Mouse (Mus musculus): ENCODE measurements at regions not wholly inside any gene's neighbourhood (a gene's known extent, or its start where the extent isn't known, plus 50 kb on each side); places are given as distances from the start of the nearest gene placed in this dataset.

DNA sequence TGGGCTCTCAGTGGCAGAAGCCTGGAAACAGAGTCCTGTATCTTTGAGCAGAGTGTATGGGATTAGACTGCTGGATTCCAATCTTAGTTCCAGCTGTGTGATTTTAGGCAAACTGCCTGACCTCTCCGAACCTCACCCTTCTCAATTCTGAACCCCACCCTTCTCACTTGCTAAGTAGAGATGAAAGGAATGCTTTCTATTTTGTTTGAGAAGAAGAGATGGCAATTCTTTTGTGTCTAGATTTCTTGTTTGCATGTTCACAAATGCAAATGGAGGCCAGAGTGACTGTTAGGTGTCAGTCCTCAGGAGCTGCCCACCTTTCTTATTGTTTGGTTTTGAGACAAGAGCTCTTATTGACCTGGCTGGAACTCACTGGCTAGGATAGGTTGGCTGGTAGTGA lies 561.1 kb downstream of the 1810013L24Rik start:
- DNase-seq (ENCODE audit: low read depth in 3 of 3, low spot score in 3 of 3), result no peak
- 56% methylated on average over 1 of the region's 1 CpGs for WGBS (ENCODE audit: insufficient replicate concordance)

DNA sequence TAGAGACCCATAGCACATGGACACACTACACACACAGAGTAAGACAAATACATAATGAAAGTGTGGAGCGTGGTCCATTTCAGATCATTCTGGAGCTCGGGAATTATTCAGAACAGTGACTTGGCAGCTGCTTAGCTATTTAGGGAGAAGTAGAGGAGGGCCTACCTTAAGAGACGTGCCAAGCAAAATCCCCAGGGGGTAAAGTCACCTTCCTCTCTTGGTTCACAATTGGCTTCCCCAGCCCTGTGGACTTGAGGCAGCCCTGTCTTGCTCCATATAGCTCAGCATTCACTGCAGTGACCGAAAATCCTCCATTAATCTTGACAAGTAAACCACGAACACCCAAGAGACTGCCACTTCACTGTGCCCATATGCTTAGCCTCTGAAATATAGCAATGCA lies 574.8 kb downstream of the 1810013L24Rik start:
- Histone ChIP-seq H3K4me2 (ENCODE audit: low read depth) (no peak overlapping the region), H3K36me3 (replicated peaks; ENCODE audit: control insufficient read depth, insufficient read depth, low read depth) (no peaks in the 10 kb centered on the region), H3K4me3 (ENCODE audit: insufficient read depth in 1 of 2, low read depth in 2 of 2, low read length in 2 of 2) (no peak overlapping the region), H3K27ac (no peak overlapping the region), H3K9ac (replicated peaks) (no peak overlapping the region), H3K4me1 (replicated peaks; ENCODE audit: control insufficient read depth in 2 of 2, insufficient read depth in 2 of 2, low read length in 1 of 2) (no peaks in the 10 kb centered on the region), H3K9me3 (ENCODE audit: control insufficient read depth, low read length) (no peaks in the 10 kb centered on the region), H3K27me3 (ENCODE audit: control insufficient read depth, insufficient read depth, low read length) (no peaks in the 10 kb centered on the region)
- no peak for TF ChIP-seq CTCF (IDR thresholded peaks at IDR 0.05; ENCODE audit: low read depth)
- DNase-seq (ENCODE audit: low read depth in 3 of 3, low spot score in 3 of 3), result no peak
- no peak for ATAC-seq (ENCODE audit: insufficient read depth)
- 52% methylated on average over 5 of the region's 5 CpGs for WGBS (ENCODE audit: insufficient replicate concordance)

More for the DNA sequence above, 561.1 kb downstream of the 1810013L24Rik start:
- Histone ChIP-seq H3K36me3 (replicated peaks; ENCODE audit: control insufficient read depth, insufficient read depth, low read depth) (no peaks in the 10 kb centered on the region), H3K4me1 (replicated peaks; ENCODE audit: control insufficient read depth in 2 of 2, insufficient read depth in 2 of 2, low read length in 1 of 2) (no peaks in the 10 kb centered on the region), H3K9ac (replicated peaks) (no peak overlapping the region), H3K27ac (no peak overlapping the region), H3K27me3 (ENCODE audit: control insufficient read depth, insufficient read depth, low read length) (no peaks in the 10 kb centered on the region), H3K9me3 (ENCODE audit: control insufficient read depth, low read length) (no peaks in the 10 kb centered on the region), H3K4me3 (ENCODE audit: insufficient read depth in 1 of 2, low read depth in 2 of 2, low read length in 2 of 2) (no peak overlapping the region), H3K4me2 (ENCODE audit: low read depth) (no peak overlapping the region)
- TF ChIP-seq CTCF (IDR thresholded peaks at IDR 0.05; ENCODE audit: low read depth), result no peak
- no peak for TF ChIP-seq EP300 (IDR thresholded peaks at IDR 0.05; ENCODE audit: low read depth)
- ATAC-seq (ENCODE audit: insufficient read depth), result no peak

DNA sequence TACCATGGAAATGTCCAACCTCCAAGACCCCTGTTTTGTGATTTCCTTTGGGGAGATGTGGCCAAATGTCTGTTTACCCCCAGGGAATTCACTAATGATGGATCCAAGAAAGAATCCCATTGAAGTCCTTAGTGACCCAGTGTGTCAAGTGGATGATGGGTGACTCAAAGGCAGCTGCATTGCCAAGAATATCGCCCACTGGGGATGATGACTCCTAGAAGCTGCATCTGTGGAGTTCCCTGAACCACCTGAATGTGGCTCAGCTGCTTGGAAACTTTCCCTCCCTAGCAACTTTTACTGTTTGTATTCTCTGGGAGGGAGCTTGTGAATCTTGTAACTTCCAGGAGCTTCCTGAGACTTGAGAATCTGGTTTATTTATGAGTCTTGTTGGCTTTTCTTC lies 578.3 kb downstream of the 1810013L24Rik start:
- ATAC-seq (ENCODE audit: insufficient read depth), result no peak
- Histone ChIP-seq H3K36me3 (replicated peaks; ENCODE audit: control insufficient read depth, insufficient read depth, low read depth) (no peaks in the 10 kb centered on the region), H3K4me3 (ENCODE audit: insufficient read depth in 1 of 2, low read depth in 2 of 2, low read length in 2 of 2) (no peak overlapping the region), H3K27ac (no peak overlapping the region), H3K9ac (replicated peaks) (no peak overlapping the region), H3K9me3 (ENCODE audit: control insufficient read depth, low read length) (no peaks in the 10 kb centered on the region), H3K27me3 (ENCODE audit: control insufficient read depth, insufficient read depth, low read length) (no peaks in the 10 kb centered on the region), H3K4me1 (replicated peaks; ENCODE audit: control insufficient read depth in 2 of 2, insufficient read depth in 2 of 2, low read length in 1 of 2) (no peaks in the 10 kb centered on the region), H3K4me2 (ENCODE audit: low read depth) (no peak overlapping the region)
- 47% methylated on average over 1 of the region's 1 CpGs for WGBS (ENCODE audit: insufficient replicate concordance)
- no peak for TF ChIP-seq EP300 (IDR thresholded peaks at IDR 0.05; ENCODE audit: low read depth)
- TF ChIP-seq CTCF (IDR thresholded peaks at IDR 0.05; ENCODE audit: low read depth), result no peak
- DNase-seq (ENCODE audit: low read depth in 3 of 3, low spot score in 3 of 3), result no peak

DNA sequence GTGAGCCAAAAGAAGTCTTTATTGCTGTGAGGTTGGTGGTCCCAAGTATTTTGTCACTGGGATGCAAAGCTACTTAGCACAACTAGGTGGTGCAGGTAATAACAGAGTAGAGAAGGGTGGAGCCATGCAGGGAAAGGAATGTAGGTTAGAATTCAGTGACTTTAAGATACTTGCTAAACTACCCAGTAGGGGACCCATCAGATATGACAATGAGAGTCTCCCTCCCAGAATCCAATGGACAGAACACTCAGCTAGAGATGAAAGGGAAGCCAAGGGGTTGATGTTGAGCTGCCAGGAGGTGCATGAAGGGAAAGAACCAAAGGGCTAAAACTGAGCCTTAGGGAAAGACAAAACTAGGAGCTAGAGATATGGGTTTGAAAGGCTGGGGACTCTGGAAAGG lies 564.9 kb downstream of the Grin2a start:
- no peak overlapping the region for H3K4me2 ChIP-seq (ENCODE audit: low read depth)
- H3K4me1 ChIP-seq (replicated peaks; ENCODE audit: control insufficient read depth in 2 of 2, insufficient read depth in 2 of 2, low read length in 1 of 2), result no peaks in the 10 kb centered on the region
- no peaks in the 10 kb centered on the region for H3K27me3 ChIP-seq (ENCODE audit: control insufficient read depth, insufficient read depth, low read length)
- no peaks in the 10 kb centered on the region for H3K36me3 ChIP-seq (replicated peaks; ENCODE audit: control insufficient read depth, insufficient read depth, low read depth)
- ATAC-seq (ENCODE audit: insufficient read depth), result no peak
- no peak overlapping the region for H3K27ac ChIP-seq
- H3K4me3 ChIP-seq (ENCODE audit: insufficient read depth in 1 of 2, low read depth in 2 of 2, low read length in 2 of 2), result no peak overlapping the region
- no peak for DNase-seq (ENCODE audit: low read depth in 3 of 3, low spot score in 3 of 3)
- no peak for TF ChIP-seq EP300 (IDR thresholded peaks at IDR 0.05; ENCODE audit: low read depth)
- TF ChIP-seq CTCF (IDR thresholded peaks at IDR 0.05; ENCODE audit: low read depth), result no peak
- H3K9ac ChIP-seq (replicated peaks), result no peak overlapping the region
- no peaks in the 10 kb centered on the region for H3K9me3 ChIP-seq (ENCODE audit: control insufficient read depth, low read length)

DNA sequence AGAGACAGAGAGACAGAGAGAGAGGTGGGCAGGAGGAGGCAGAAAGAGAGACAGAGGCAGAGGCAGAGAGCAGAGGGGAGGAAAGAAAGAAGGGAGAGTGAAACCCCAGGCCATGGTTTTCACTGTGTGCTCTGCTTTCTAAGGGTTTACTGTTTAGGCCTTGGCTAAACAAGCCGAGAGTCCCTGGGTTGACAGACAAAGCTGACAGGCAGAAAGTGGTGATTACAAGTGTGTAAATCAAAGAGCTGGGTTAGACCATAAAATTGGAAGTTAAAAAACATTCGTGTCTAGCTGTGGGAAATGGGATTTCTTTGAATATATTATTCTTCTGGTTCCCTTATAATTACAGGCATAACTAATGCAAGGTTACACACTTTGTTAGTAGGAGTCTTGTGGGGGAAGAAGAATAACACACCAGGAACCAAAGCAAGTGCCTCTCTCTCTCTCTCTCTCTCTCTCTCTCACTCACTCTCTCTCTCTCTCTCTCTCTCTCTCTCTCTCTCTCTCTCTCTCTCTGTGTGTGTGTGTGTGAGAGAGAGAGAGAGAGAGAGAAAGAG lies 556.0 kb downstream of the Grin2a start:
- H3K27ac ChIP-seq, result no peak overlapping the region
- TF ChIP-seq EP300 (IDR thresholded peaks at IDR 0.05; ENCODE audit: low read depth), result no peak
- no peak for TF ChIP-seq CTCF (IDR thresholded peaks at IDR 0.05; ENCODE audit: low read depth)
- no peak for DNase-seq (ENCODE audit: low read depth in 3 of 3, low spot score in 3 of 3)
- H3K4me3 ChIP-seq (ENCODE audit: insufficient read depth in 1 of 2, low read depth in 2 of 2, low read length in 2 of 2), result no peak overlapping the region
- no peaks in the 10 kb centered on the region for H3K4me1 ChIP-seq (replicated peaks; ENCODE audit: control insufficient read depth in 2 of 2, insufficient read depth in 2 of 2, low read length in 1 of 2)
- ATAC-seq (ENCODE audit: insufficient read depth), result no peak
- no peak overlapping the region for H3K9ac ChIP-seq (replicated peaks)
- H3K36me3 ChIP-seq (replicated peaks; ENCODE audit: control insufficient read depth, insufficient read depth, low read depth), result no peaks in the 10 kb centered on the region
- no peak overlapping the region for H3K4me2 ChIP-seq (ENCODE audit: low read depth)
- no peaks in the 10 kb centered on the region for H3K27me3 ChIP-seq (ENCODE audit: control insufficient read depth, insufficient read depth, low read length)
- H3K9me3 ChIP-seq (ENCODE audit: control insufficient read depth, low read length), result no peaks in the 10 kb centered on the region
- WGBS (ENCODE audit: insufficient replicate concordance), result 34% methylated on average over 2 of the region's 2 CpGs

All from liver, embryonic 14.5 days (tissue).